34 mouse cellular contexts compared by ENCODE assay signal in the genomic region with DNA sequence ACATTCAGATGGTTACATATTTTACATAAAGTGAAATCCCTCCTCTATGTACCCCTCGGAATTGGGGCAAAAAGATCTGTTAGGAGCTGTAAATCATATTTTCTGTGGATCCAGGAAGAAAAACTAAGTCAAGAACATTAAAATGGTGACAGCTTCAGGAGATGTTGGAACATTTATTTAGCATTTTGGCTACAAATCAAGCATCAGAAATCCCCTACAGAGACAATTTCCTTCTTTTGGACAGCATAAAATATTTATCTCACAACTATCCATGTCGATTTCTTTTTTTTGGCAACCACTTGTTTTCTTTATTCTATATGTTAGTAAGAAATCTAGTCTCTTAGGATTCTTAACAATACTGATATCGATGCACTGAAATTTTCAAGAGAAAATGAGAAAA. TPM values are rescaled to one million over a fixed set of nuclear protein-coding genes. Genes with fewer than 3 reads are reported as not detected.
"Had no signal": no experiment of that assay in that cellular context is flagged by ENCODE, and none has a peak within 500 bp of the region (broad histone marks: within the 10 kb centered on the region; RNA-seq: fewer than 3 reads in every experiment).

No protein-coding gene starts in this region.

- H3K9ac ChIP-seq: heart, embryonic 13.5 days; heart, embryonic 15.5 days; hindbrain, embryonic 13.5 days; hindbrain, embryonic 15.5 days; intestine, embryonic 15.5 days; limb, embryonic 12.5 days; liver, embryonic 13.5 days; liver, embryonic 15.5 days; liver, postnatal 0 days had no signal

- H3K27ac ChIP-seq: heart, adult 2 months; heart, embryonic 13.5 days; heart, embryonic 15.5 days; hindbrain, embryonic 13.5 days; hindbrain, embryonic 15.5 days; intestine, embryonic 15.5 days; layer of hippocampus, adult 2 months; left cerebral cortex, adult 2 months; limb, embryonic 10.5 days; limb, embryonic 12.5 days; liver, embryonic 13.5 days; liver, embryonic 15.5 days had no signal

- H3K9me3 ChIP-seq: heart, embryonic 13.5 days; heart, embryonic 15.5 days; hindbrain, embryonic 13.5 days; hindbrain, embryonic 15.5 days; intestine, embryonic 15.5 days; limb, embryonic 10.5 days; limb, embryonic 12.5 days; liver, embryonic 13.5 days; liver, embryonic 15.5 days had no signal

- H3K4me3 ChIP-seq: heart, adult 2 months; heart, embryonic 13.5 days; heart, embryonic 15.5 days; hindbrain, embryonic 13.5 days; hindbrain, embryonic 15.5 days; intestine, embryonic 15.5 days; layer of hippocampus, adult 2 months; left cerebral cortex, adult 2 months; limb, embryonic 10.5 days; limb, embryonic 12.5 days; liver, embryonic 13.5 days; liver, embryonic 15.5 days had no signal

- DNase-seq: gastrocnemius, postnatal 14 days; gastrocnemius, postnatal 36 days; heart, adult 11 months; heart, adult 2 months; heart, postnatal 14 days; heart, postnatal 36 days; kidney, adult 18-20 months; kidney, adult 8-10 months; kidney, postnatal 10 days; kidney, postnatal 25 days; kidney, postnatal 4 days; liver; liver, embryonic 13.5 days; liver, postnatal 0 days had no signal

- H3K4me1 ChIP-seq: heart, embryonic 13.5 days; heart, embryonic 15.5 days; hindbrain, embryonic 13.5 days; hindbrain, embryonic 15.5 days; intestine, embryonic 15.5 days; limb, embryonic 10.5 days; limb, embryonic 12.5 days; liver, embryonic 13.5 days; liver, embryonic 15.5 days had no signal

- H3K27me3 ChIP-seq: heart, embryonic 13.5 days; heart, embryonic 15.5 days; hindbrain, embryonic 13.5 days; hindbrain, embryonic 15.5 days; intestine, embryonic 15.5 days; limb, embryonic 12.5 days; liver, embryonic 13.5 days; liver, embryonic 15.5 days had no signal

- H3K36me3 ChIP-seq: heart, embryonic 13.5 days; heart, embryonic 15.5 days; hindbrain, embryonic 13.5 days; hindbrain, embryonic 15.5 days; intestine, embryonic 15.5 days; limb, embryonic 10.5 days; limb, embryonic 12.5 days; liver, embryonic 13.5 days; liver, embryonic 15.5 days had no signal

- ATAC-seq: inflammation-experienced regulatory T-cells, adult 6 months; intestine, embryonic 15.5 days; intestine, postnatal 0 days; liver, postnatal 0 days had no signal

- H3K4me2 ChIP-seq: heart, embryonic 11.5 days; heart, embryonic 13.5 days; heart, embryonic 15.5 days; hindbrain, embryonic 13.5 days; hindbrain, embryonic 15.5 days; intestine, embryonic 15.5 days; limb, embryonic 12.5 days; liver, embryonic 11.5 days; liver, embryonic 13.5 days; liver, embryonic 15.5 days had no signal

RNA-seq across cellular contexts. Expression of gene Gabra6, which starts 0.7 kb away (rescaled TPM):
- polyA plus RNA-seq: gonadal fat pad, adult 2 months; heart, adult 2 months; heart, embryonic 11.5 days; heart, embryonic 13.5 days; heart, embryonic 15.5 days; heart, postnatal 0 days; hindbrain, embryonic 11.5 days; hindbrain, embryonic 13.5 days; hindbrain, embryonic 15.5 days; inflammation-experienced regulatory T-cells, adult 6 months; intestine, embryonic 15.5 days; intestine, postnatal 0 days; kidney, embryonic 14.5 days; kidney, embryonic 16.5 days; limb, embryonic 10.5 days; limb, embryonic 12.5 days; limb, embryonic 14.5 days; liver, embryonic 11.5 days; liver, embryonic 13.5 days; liver, embryonic 15.5 days; liver, postnatal 0 days had no signal
